Mouse (Mus musculus) testis, adult 2 months (tissue): ENCODE measurements around the gene Dusp27.

ENCODE experiments used
- CTCF ChIP-seq: fragments of 200-500 bp; IDR thresholded peaks from 2 replicates; pipeline ENCODE4 v1.5.1; 2012; ENCODE audit warnings: low read depth, mild to moderate bottlenecking, inconsistent platforms, low read length, moderate library complexity; ENCODE audit not compliant: control insufficient read depth, insufficient read depth, insufficient replicate concordance
- POLR2A ChIP-seq: fragments of 200-500 bp; IDR thresholded peaks from 2 replicates; pipeline ENCODE4 v1.6.1; 2012; ENCODE audit warnings: low read depth, mild to moderate bottlenecking, inconsistent platforms, low read length, moderate library complexity; ENCODE audit not compliant: control insufficient read depth

- TF ChIP-seq POLR2A (no peak), CTCF (no peak)
Observed at GRCm38 (mm10) chr1:166170852-166171251, 43.1 kb upstream of the Dusp27 start.
